Mouse (Mus musculus) midbrain, embryonic 14.5 days (tissue): Measurements from ENCODE around the gene Ppp1r16b. TPM values are rescaled to one million over a fixed set of nuclear protein-coding genes. Genes with fewer than 3 reads are reported as not detected.

ENCODE experiments used
- ATAC-seq: fragments of 200-750 bp; cut with Nextera tagmentation; 2 replicates; pipeline ENCODE4 v1.8.0; 2017; ENCODE audit warnings: moderate number of reproducible peaks, moderate library complexity; ENCODE audit not compliant: low FRiP score, low TSS enrichment
- DNase-seq: peaks from one replicate; pipeline ENCODE4 v3.0.0-alpha.2; 2015
- H3K27ac ChIP-seq: fragments of 300-500 bp; sonication (generic); replicated peaks from 2 replicates; pipeline ENCODE4 v1.5.1; 2014; ENCODE audit warnings: mild to moderate bottlenecking, low read depth, low read length, moderate library complexity
- H3K27me3 ChIP-seq: fragments of 300-500 bp; sonication (generic); 2 replicates; pipeline ENCODE4 v1.6.1; 2014; ENCODE audit warnings: low read length, control low read depth, mixed read lengths; ENCODE audit not compliant: control insufficient read depth, insufficient read depth
- H3K36me3 ChIP-seq: fragments of 300-500 bp; sonication (generic); 2 replicates; pipeline ENCODE4 v1.6.1; 2014; ENCODE audit warnings: low read length, control low read depth; ENCODE audit not compliant: control insufficient read depth, insufficient read depth
- H3K4me1 ChIP-seq: fragments of 300-500 bp; sonication (generic); 2 replicates; pipeline ENCODE4 v1.6.1; 2014; ENCODE audit warnings: mild to moderate bottlenecking, antibody characterized with exemption, low read length, control low read depth; ENCODE audit not compliant: control insufficient read depth, insufficient read depth
- H3K4me2 ChIP-seq: fragments of 300-500 bp; sonication (generic); 2 replicates; pipeline ENCODE4 v1.6.1; 2014; ENCODE audit warnings: mild to moderate bottlenecking, low read length, moderate library complexity
- H3K4me3 ChIP-seq: fragments of 300-500 bp; sonication (generic); replicated peaks from 2 replicates; pipeline ENCODE4 v1.5.1; 2014; ENCODE audit warnings: low read depth, low read length
- H3K9ac ChIP-seq: fragments of 300-500 bp; sonication (generic); replicated peaks from 2 replicates; pipeline ENCODE4 v1.6.1; 2014; ENCODE audit warnings: mild to moderate bottlenecking, low read length, moderate library complexity
- H3K9me3 ChIP-seq: fragments of 300-500 bp; sonication (generic); 2 replicates; pipeline ENCODE4 v1.6.1; 2016; ENCODE audit warnings: low read length, control low read depth, mixed read lengths; ENCODE audit not compliant: control insufficient read depth
- WGBS: fragments of 180-500 bp; shearing (Covaris S2); extraction: QIAGEN DNeasy Blood & Tissue Kit; methylation state at CpG from one replicate; pipeline ENCODE4 v1.1.7; 2014; 5-methylcytosine and 5-hydroxymethylcytosine counted together
- polyA plus RNA-seq: library from polyadenylated mRNA; unstranded; fragments of >200 nt; fragmentation: Nextera tagmentation; extraction: Ambion mirVana; gene quantifications from 2 replicates; pipeline ENCODE4 v1.2.1, GENCODE M21; 2014

The Ppp1r16b gene
- polyA plus RNA-seq, 1 experiment from 2014 or later: 16.1 TPM

DNA sequence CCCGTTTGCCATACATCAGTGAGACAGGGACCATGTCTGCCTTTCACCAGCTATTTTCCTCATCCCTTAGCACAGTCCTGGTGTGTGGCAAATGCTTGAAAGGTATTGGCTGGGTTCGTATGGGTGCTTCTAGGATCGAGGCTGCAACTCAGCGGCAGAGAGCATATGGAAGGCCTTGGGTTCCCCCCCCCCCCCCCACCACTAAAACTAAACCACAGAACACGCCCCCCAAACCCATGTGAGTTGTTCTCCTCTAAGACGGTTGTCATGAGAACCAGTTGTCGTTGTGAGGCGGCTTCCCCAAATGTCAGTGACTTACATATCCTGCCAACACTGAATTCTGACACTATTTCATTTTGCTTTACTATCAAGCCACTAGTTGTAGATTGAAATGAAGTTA is 24.9 kb downstream of the Ppp1r16b start:
- 47% methylated on average over 8 of the region's 8 CpGs for WGBS
- H3K4me2 ChIP-seq: no peak overlapping the region
- no peak for DNase-seq
- no peak for ATAC-seq
- no peak overlapping the region for H3K27ac ChIP-seq
- H3K9ac ChIP-seq: no peak overlapping the region
- H3K36me3 ChIP-seq: no peaks in the 10 kb centered on the region
- H3K4me3 ChIP-seq: no peak overlapping the region
- H3K4me1 ChIP-seq: peaks cover 3% of the 10 kb centered on the region; the same call in 1 of the 2 replicates
- H3K27me3 ChIP-seq: no peaks in the 10 kb centered on the region
- no peaks in the 10 kb centered on the region for H3K9me3 ChIP-seq

DNA sequence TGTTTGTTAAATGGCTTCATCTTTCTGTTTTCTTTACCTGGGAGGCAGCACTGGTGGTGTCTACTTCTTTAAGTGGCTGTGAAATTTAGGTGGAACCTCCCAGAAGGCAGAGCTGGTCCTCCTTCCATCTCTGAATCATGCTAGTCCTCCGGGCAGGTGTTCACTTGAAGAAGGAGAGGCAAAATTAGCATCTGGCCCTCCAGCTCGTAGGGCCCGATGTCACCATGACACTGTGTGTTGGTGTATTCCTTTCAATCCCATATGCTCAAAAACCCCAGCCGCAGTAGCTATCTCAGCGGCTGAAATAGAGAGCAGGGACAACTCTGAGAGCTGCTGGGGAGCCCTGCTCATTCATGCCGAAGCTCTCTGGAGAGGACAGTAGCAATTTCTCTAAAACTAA is 27.0 kb downstream of the Ppp1r16b start:
- no peaks in the 10 kb centered on the region for H3K27me3 ChIP-seq
- H3K4me3 ChIP-seq: no peak overlapping the region
- peaks cover 3% of the 10 kb centered on the region; the same call in 1 of the 2 replicates for H3K4me1 ChIP-seq
- H3K4me2 ChIP-seq: no peak overlapping the region
- DNase-seq: no peak
- WGBS: 83% methylated on average over 6 of the region's 6 CpGs
- no peaks in the 10 kb centered on the region for H3K9me3 ChIP-seq
- H3K36me3 ChIP-seq: no peaks in the 10 kb centered on the region
- H3K9ac ChIP-seq: no peak overlapping the region
- no peak for ATAC-seq
- no peak overlapping the region for H3K27ac ChIP-seq

DNA sequence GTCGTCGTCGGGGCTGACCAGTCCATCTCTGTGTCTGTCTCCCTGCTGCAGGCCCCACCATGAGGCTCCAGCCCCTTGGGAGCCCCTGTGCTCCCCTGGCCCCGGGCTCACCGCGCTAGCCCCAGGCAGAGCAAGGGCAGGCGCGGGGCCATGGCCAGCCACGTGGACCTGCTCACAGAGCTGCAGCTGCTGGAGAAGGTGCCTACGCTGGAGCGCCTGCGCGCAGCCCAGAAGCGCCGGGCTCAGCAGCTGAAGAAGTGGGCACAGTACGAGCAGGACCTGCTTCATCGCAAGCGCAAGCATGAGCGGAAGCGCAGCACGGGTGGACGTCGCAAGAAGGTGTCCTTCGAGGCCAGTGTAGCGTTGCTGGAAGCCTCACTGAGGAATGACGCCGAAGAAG is 30.6 kb downstream of the Ppp1r16b start:
- H3K4me2 ChIP-seq: no peak overlapping the region
- DNase-seq (no peak), ATAC-seq (no peak)
- 86% methylated on average over 27 of the region's 27 CpGs for WGBS
- no peaks in the 10 kb centered on the region for H3K4me1 ChIP-seq
- H3K27me3 ChIP-seq: no peaks in the 10 kb centered on the region
- no peaks in the 10 kb centered on the region for H3K9me3 ChIP-seq
- no peak overlapping the region for H3K27ac ChIP-seq
- no peak overlapping the region for H3K9ac ChIP-seq
- H3K36me3 ChIP-seq: no peaks in the 10 kb centered on the region
- no peak overlapping the region for H3K4me3 ChIP-seq

DNA sequence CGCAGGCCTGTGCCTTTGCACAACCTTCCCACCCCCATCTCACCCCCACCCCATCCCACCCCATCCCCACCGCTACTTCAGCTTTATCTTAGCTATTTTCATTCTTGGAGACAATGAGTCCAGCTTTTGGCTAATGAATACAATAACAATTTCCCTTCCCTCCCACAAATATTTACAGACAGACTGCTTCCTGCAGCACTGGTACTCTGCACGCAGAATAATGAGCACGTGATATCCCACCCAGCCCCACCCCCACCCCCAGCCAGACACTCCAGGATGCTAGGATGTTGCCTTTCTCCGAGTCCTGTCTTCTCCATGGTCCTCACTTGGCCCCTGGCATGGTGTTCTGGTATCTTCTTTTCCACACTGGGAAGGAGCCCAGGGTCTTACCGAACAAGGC is 31.3 kb downstream of the Ppp1r16b start:
- no peak overlapping the region for H3K9ac ChIP-seq
- H3K4me3 ChIP-seq: no peak overlapping the region
- ATAC-seq (no peak), DNase-seq (no peak)
- H3K4me2 ChIP-seq: no peak overlapping the region
- H3K36me3 ChIP-seq: no peaks in the 10 kb centered on the region
- no peaks in the 10 kb centered on the region for H3K4me1 ChIP-seq
- WGBS: 91% methylated on average over 6 of the region's 6 CpGs
- H3K27me3 ChIP-seq: no peaks in the 10 kb centered on the region
- H3K9me3 ChIP-seq: no peaks in the 10 kb centered on the region
- no peak overlapping the region for H3K27ac ChIP-seq

GRCm38 (mm10) chr2:158699908-158700307 is 34.7 kb downstream of the Ppp1r16b start:
- 88% methylated on average over 6 of the region's 6 CpGs for WGBS
- DNase-seq: no peak
- H3K4me2 ChIP-seq: no peak overlapping the region
- no peaks in the 10 kb centered on the region for H3K36me3 ChIP-seq
- H3K27ac ChIP-seq: no peak overlapping the region
- no peak overlapping the region for H3K9ac ChIP-seq
- ATAC-seq: no peak
- no peaks in the 10 kb centered on the region for H3K4me1 ChIP-seq
- H3K27me3 ChIP-seq: no peaks in the 10 kb centered on the region
- no peaks in the 10 kb centered on the region for H3K9me3 ChIP-seq
- H3K4me3 ChIP-seq: no peak overlapping the region

- WGBS: 78% methylated on average over 17 of the region's 17 CpGs
- DNase-seq (no peak), ATAC-seq (no peak)
- Histone ChIP-seq H3K4me1 (no peaks in the 10 kb centered on the region), H3K4me2 (no peak overlapping the region), H3K9me3 (no peaks in the 10 kb centered on the region), H3K9ac (no peak overlapping the region), H3K36me3 (no peaks in the 10 kb centered on the region), H3K4me3 (no peak overlapping the region), H3K27me3 (no peaks in the 10 kb centered on the region), H3K27ac (no peak overlapping the region)
Observed at GRCm38 (mm10) chr2:158700535-158701256, 35.5 kb downstream of the Ppp1r16b start.

GRCm38 (mm10) chr2:158701505-158701904 is 36.3 kb downstream of the Ppp1r16b start:
- WGBS: 97% methylated on average over 9 of the region's 9 CpGs
- Histone ChIP-seq H3K4me3 (no peak overlapping the region), H3K4me1 (no peaks in the 10 kb centered on the region), H3K36me3 (no peaks in the 10 kb centered on the region), H3K4me2 (no peak overlapping the region), H3K27me3 (no peaks in the 10 kb centered on the region), H3K9me3 (no peaks in the 10 kb centered on the region), H3K9ac (no peak overlapping the region), H3K27ac (no peak overlapping the region)
- ATAC-seq (no peak), DNase-seq (no peak)

DNA sequence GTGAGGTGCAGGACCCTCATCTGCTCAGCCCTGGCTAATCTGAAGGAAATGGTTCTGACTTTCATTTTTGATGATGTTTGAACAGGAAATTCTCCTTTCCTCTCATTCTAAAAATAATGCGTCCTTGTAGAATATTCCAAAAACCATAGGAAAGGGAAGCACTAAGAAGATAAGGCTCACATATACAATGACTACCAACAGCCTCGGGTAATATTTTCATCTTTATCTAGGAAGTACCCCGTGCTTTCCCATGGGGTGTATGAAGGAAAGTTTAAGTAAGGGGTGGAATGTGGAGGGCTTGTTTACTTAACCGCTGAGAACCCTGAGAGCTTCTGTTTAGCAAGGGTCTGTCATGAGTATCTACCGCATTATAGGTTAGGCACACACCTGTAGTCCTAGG is 37.0 kb downstream of the Ppp1r16b start:
- Histone ChIP-seq H3K9me3 (no peaks in the 10 kb centered on the region), H3K27me3 (no peaks in the 10 kb centered on the region), H3K36me3 (no peaks in the 10 kb centered on the region), H3K4me3 (no peak overlapping the region), H3K9ac (no peak overlapping the region), H3K27ac (no peak overlapping the region), H3K4me2 (no peak overlapping the region), H3K4me1 (no peaks in the 10 kb centered on the region)
- 92% methylated on average over 5 of the region's 5 CpGs for WGBS
- ATAC-seq (no peak), DNase-seq (no peak)

- Histone ChIP-seq H3K9me3 (no peaks in the 10 kb centered on the region), H3K4me1 (no peaks in the 10 kb centered on the region), H3K27ac (no peak overlapping the region), H3K4me2 (no peak overlapping the region), H3K36me3 (no peaks in the 10 kb centered on the region), H3K9ac (no peak overlapping the region), H3K4me3 (no peak overlapping the region), H3K27me3 (no peaks in the 10 kb centered on the region)
- ATAC-seq (no peak), DNase-seq (no peak)
- WGBS: 73% methylated on average over 3 of the region's 3 CpGs
Observed at GRCm38 (mm10) chr2:158704720-158705119, 39.5 kb downstream of the Ppp1r16b start.
